Mouse (Mus musculus): Measurements from ENCODE around the gene Abca5. TPM values are rescaled to one million over a fixed set of nuclear protein-coding genes. Genes with fewer than 3 reads are reported as not detected.

Gene Abca5
- polyA plus RNA-seq, 1 experiment from 2014 or later = 5.5 TPM

GRCm38 (mm10) chr11:110288423-110288822 lies 49.1 kb downstream of the Abca5 start:
- 85% methylated on average over 3 of the region's 3 CpGs for WGBS
- no peak for ATAC-seq

GRCm38 (mm10) chr11:110287694-110288093 lies 49.8 kb downstream of the Abca5 start:
- ATAC-seq = no peak
- 79% methylated on average over 9 of the region's 9 CpGs for WGBS
- Histone ChIP-seq H3K9ac (replicated peaks) (no peak overlapping the region), H3K4me2 (replicated peaks) (no peak overlapping the region), H3K27me3 (no peaks in the 10 kb centered on the region), H3K27ac (no peak overlapping the region), H3K36me3 (peaks cover 7% of the 10 kb centered on the region; the same call in 1 of the 2 replicates), H3K4me3 (replicated peaks) (no peak overlapping the region), H3K9me3 (no peaks in the 10 kb centered on the region), H3K4me1 (replicated peaks) (no peaks in the 10 kb centered on the region)

More at GRCm38 (mm10) chr11:110288423-110288822, 49.1 kb downstream of the Abca5 start:
- no peaks in the 10 kb centered on the region for H3K4me1 ChIP-seq (replicated peaks)
- H3K9me3 ChIP-seq = no peaks in the 10 kb centered on the region
- H3K4me2 ChIP-seq (replicated peaks) = no peak overlapping the region
- peaks cover 7% of the 10 kb centered on the region; the same call in 1 of the 2 replicates for H3K36me3 ChIP-seq
- H3K4me3 ChIP-seq (replicated peaks) = no peak overlapping the region
- H3K27ac ChIP-seq = no peak overlapping the region
- H3K27me3 ChIP-seq = no peaks in the 10 kb centered on the region
- H3K9ac ChIP-seq (replicated peaks) = no peak overlapping the region

GRCm38 (mm10) chr11:110286331-110286730 lies 51.2 kb downstream of the Abca5 start:
- H3K9ac ChIP-seq (replicated peaks) = no peak overlapping the region
- H3K36me3 ChIP-seq = 0 out of 2 replicates have a peak, but pooled peaks cover 2% of the 10 kb centered on the region
- 83% methylated on average over 3 of the region's 3 CpGs for WGBS
- no peaks in the 10 kb centered on the region for H3K4me1 ChIP-seq (replicated peaks)
- no peaks in the 10 kb centered on the region for H3K9me3 ChIP-seq
- H3K27ac ChIP-seq = no peak overlapping the region
- no peak overlapping the region for H3K4me2 ChIP-seq (replicated peaks)
- no peak overlapping the region for H3K4me3 ChIP-seq (replicated peaks)
- no peak for ATAC-seq
- H3K27me3 ChIP-seq = no peaks in the 10 kb centered on the region

- 81% methylated on average over 10 of the region's 10 CpGs for WGBS
- no peak overlapping the region for H3K4me3 ChIP-seq (replicated peaks)
- no peak overlapping the region for H3K27ac ChIP-seq
- H3K9ac ChIP-seq (replicated peaks) = no peak overlapping the region
- H3K4me2 ChIP-seq (replicated peaks) = no peak overlapping the region
- H3K27me3 ChIP-seq = no peaks in the 10 kb centered on the region
- H3K36me3 ChIP-seq = no peaks in the 10 kb centered on the region
- no peaks in the 10 kb centered on the region for H3K4me1 ChIP-seq (replicated peaks)
- ATAC-seq = no peak
- H3K9me3 ChIP-seq = no peaks in the 10 kb centered on the region
Measured at GRCm38 (mm10) chr11:110284849-110285248, 52.7 kb downstream of the Abca5 start.

GRCm38 (mm10) chr11:110284185-110284787 lies 53.2 kb downstream of the Abca5 start:
- Histone ChIP-seq H3K27ac (no peak overlapping the region), H3K9ac (replicated peaks) (no peak overlapping the region), H3K27me3 (no peaks in the 10 kb centered on the region), H3K9me3 (no peaks in the 10 kb centered on the region), H3K4me2 (replicated peaks) (no peak overlapping the region), H3K4me1 (replicated peaks) (no peaks in the 10 kb centered on the region), H3K36me3 (no peaks in the 10 kb centered on the region), H3K4me3 (replicated peaks) (no peak overlapping the region)
- ATAC-seq = no peak
- WGBS = 85% methylated on average over 9 of the region's 9 CpGs

GRCm38 (mm10) chr11:110274794-110275193 lies 62.7 kb downstream of the Abca5 start:
- Histone ChIP-seq H3K27ac (no peak overlapping the region), H3K27me3 (no peaks in the 10 kb centered on the region), H3K9me3 (no peaks in the 10 kb centered on the region), H3K4me2 (replicated peaks) (no peak overlapping the region), H3K4me1 (replicated peaks) (no peaks in the 10 kb centered on the region), H3K4me3 (replicated peaks) (no peak overlapping the region), H3K36me3 (peaks cover 6% of the 10 kb centered on the region), H3K9ac (replicated peaks) (no peak overlapping the region)
- ATAC-seq = no peak
- 64% methylated on average over 3 of the region's 3 CpGs for WGBS

- Histone ChIP-seq H3K4me1 (replicated peaks) (no peaks in the 10 kb centered on the region), H3K27ac (no peak overlapping the region), H3K4me2 (replicated peaks) (no peak overlapping the region), H3K9ac (replicated peaks) (no peak overlapping the region), H3K4me3 (replicated peaks) (no peak overlapping the region), H3K9me3 (no peaks in the 10 kb centered on the region), H3K27me3 (no peaks in the 10 kb centered on the region), H3K36me3 (0 out of 2 replicates have a peak, but pooled peaks cover 4% of the 10 kb centered on the region)
- ATAC-seq = 0 out of 2 replicates have a peak, but pooled peaks have one; percentile 20
- WGBS = 5% methylated on average over 5 of the region's 5 CpGs
Measured at GRCm38 (mm10) chr11:110271745-110272144, 65.8 kb downstream of the Abca5 start.

- no peak overlapping the region for H3K27ac ChIP-seq
- H3K9me3 ChIP-seq = no peaks in the 10 kb centered on the region
- no peaks in the 10 kb centered on the region for H3K4me1 ChIP-seq (replicated peaks)
- WGBS = 40% methylated on average over 8 of the region's 8 CpGs
- ATAC-seq = peak; percentile 71
- no peak overlapping the region for H3K9ac ChIP-seq (replicated peaks)
- H3K4me3 ChIP-seq (replicated peaks) = no peak overlapping the region
- no peaks in the 10 kb centered on the region; the same call in 1 of the 2 replicates for H3K36me3 ChIP-seq
- H3K4me2 ChIP-seq (replicated peaks) = no peak overlapping the region
- H3K27me3 ChIP-seq = no peaks in the 10 kb centered on the region
Measured at GRCm38 (mm10) chr11:110268244-110268844, 69.2 kb downstream of the Abca5 start.

GRCm38 (mm10) chr11:110267232-110267631 lies 70.3 kb downstream of the Abca5 start:
- H3K27me3 ChIP-seq = no peaks in the 10 kb centered on the region
- WGBS = 96% methylated on average over 6 of the region's 6 CpGs
- no peak overlapping the region for H3K4me2 ChIP-seq (replicated peaks)
- no peaks in the 10 kb centered on the region for H3K9me3 ChIP-seq
- H3K36me3 ChIP-seq = no peaks in the 10 kb centered on the region; the same call in 1 of the 2 replicates
- no peak overlapping the region for H3K27ac ChIP-seq
- no peak overlapping the region for H3K9ac ChIP-seq (replicated peaks)
- no peaks in the 10 kb centered on the region for H3K4me1 ChIP-seq (replicated peaks)
- H3K4me3 ChIP-seq (replicated peaks) = no peak overlapping the region
- ATAC-seq = no peak

GRCm38 (mm10) chr11:110266757-110267156 lies 70.8 kb downstream of the Abca5 start:
- ATAC-seq = no peak
- no peak overlapping the region for H3K27ac ChIP-seq
- no peak overlapping the region for H3K4me2 ChIP-seq (replicated peaks)
- no peaks in the 10 kb centered on the region for H3K27me3 ChIP-seq
- H3K9ac ChIP-seq (replicated peaks) = no peak overlapping the region
- 91% methylated on average over 11 of the region's 11 CpGs for WGBS
- no peak overlapping the region for H3K4me3 ChIP-seq (replicated peaks)
- no peaks in the 10 kb centered on the region; the same call in 1 of the 2 replicates for H3K36me3 ChIP-seq
- H3K9me3 ChIP-seq = no peaks in the 10 kb centered on the region
- no peaks in the 10 kb centered on the region for H3K4me1 ChIP-seq (replicated peaks)

GRCm38 (mm10) chr11:110261867-110262266 lies 75.6 kb downstream of the Abca5 start:
- no peaks in the 10 kb centered on the region for H3K4me1 ChIP-seq (replicated peaks)
- no peaks in the 10 kb centered on the region; the same call in 1 of the 2 replicates for H3K36me3 ChIP-seq
- no peaks in the 10 kb centered on the region for H3K27me3 ChIP-seq
- H3K9ac ChIP-seq (replicated peaks) = no peak overlapping the region
- no peak overlapping the region for H3K27ac ChIP-seq
- no peak for ATAC-seq
- H3K9me3 ChIP-seq = no peaks in the 10 kb centered on the region
- 79% methylated on average over 3 of the region's 3 CpGs for WGBS
- H3K4me2 ChIP-seq (replicated peaks) = no peak overlapping the region
- no peak overlapping the region for H3K4me3 ChIP-seq (replicated peaks)

GRCm38 (mm10) chr11:110257911-110258310 lies 79.6 kb downstream of the Abca5 start:
- H3K27me3 ChIP-seq = no peaks in the 10 kb centered on the region
- WGBS = 79% methylated on average over 4 of the region's 4 CpGs
- no peak overlapping the region for H3K4me2 ChIP-seq (replicated peaks)
- no peaks in the 10 kb centered on the region for H3K36me3 ChIP-seq
- H3K4me1 ChIP-seq (replicated peaks) = no peaks in the 10 kb centered on the region
- no peak overlapping the region for H3K4me3 ChIP-seq (replicated peaks)
- H3K9ac ChIP-seq (replicated peaks) = no peak overlapping the region
- H3K27ac ChIP-seq = no peak overlapping the region
- H3K9me3 ChIP-seq = no peaks in the 10 kb centered on the region
- ATAC-seq = no peak
